Mouse (Mus musculus): ENCODE data around the gene Mrpl9.

DNA sequence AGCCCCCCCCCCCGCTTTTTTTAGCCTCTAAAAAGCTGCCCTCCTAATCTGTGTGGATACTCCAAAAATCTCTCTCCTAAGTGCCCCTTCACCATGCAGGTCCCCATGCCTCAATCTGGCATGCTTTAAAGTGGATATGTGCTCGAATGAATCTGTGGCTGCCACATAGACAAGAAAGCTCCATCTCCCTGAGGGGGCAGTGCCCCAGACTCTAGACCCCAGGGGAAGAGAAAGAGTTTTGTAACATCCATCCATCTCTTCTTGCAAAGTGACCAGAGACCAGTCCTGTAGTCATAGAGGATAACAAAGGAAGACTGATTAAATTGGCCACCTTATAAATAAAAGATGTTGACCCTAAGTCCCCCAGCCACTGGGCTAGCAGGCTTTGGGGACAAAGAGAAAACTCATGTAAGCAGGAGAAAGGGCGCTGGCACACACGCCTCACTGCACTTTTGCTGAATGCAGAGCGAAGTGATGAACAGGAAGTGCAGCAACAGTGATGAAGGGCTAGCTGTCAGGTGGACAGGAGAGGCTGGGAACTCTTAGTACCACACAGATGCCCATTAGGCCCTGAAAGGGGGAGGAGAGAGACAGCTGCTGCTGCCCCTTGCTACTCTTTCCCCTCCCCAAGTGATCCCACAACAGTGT, 43.3 kb upstream of the Mrpl9 start:
- TF ChIP-seq CTCF (IDR thresholded peaks at IDR 0.05; ENCODE audit: low read depth) (no peak), EP300 (optimal IDR thresholded peaks at IDR 0.05) (no peak)
